Mouse (Mus musculus) left cerebral cortex, postnatal 36 days (tissue): Measurements from ENCODE around the gene St6galnac3. TPM values are rescaled to one million over a fixed set of nuclear protein-coding genes. Genes with fewer than 3 reads are reported as not detected.
"Not testable (repeated sequence)": the region's sequence is repeated elsewhere in the genome, so short reads cannot be mapped to it uniquely, and the experiment has no call there.

ENCODE experiments used
- DNase-seq, 2 experiments: peaks; one replicate each; pipeline ENCODE4 v3.0.0; 2021 to 2022; ENCODE audit warnings: low spot score in 2 of 2, mixed read lengths in 1 of 2
- intact Hi-C: fragments of 180-260 bp; cut with DNase I; formaldehyde crosslinking; loops from one replicate; pipeline ENCODE4 v1.15.1; 2025
- total RNA-seq, 2 experiments: library from RNA; stranded (reverse); gene quantifications; 2 replicates each; pipeline ENCODE4 v1.2.3; 2021

Gene St6galnac3
- total RNA-seq = 10 to 100 TPM; 16.9 to 20.2 TPM

GRCm38 (mm10) chr3:153724701-153725668 lies at the start of gene St6galnac3:
TSS of gene St6galnac3 (minus strand) at chr3:153725174.
- DNase-seq = peak; percentile 78 to 85
- intact Hi-C loops = no loop called here

GRCm38 (mm10) chr3:153774568-153774967 lies 49.6 kb upstream of the St6galnac3 start:
- DNase-seq = no peak
- intact Hi-C loops = no loop called here

GRCm38 (mm10) chr3:153771479-153771878 lies 46.5 kb upstream of the St6galnac3 start:
- intact Hi-C loops = no loop called here
- no peak for DNase-seq

GRCm38 (mm10) chr3:153770573-153770972 lies 45.6 kb upstream of the St6galnac3 start:
- DNase-seq = no peak
- intact Hi-C loops = no loop called here

GRCm38 (mm10) chr3:153769220-153769619 lies 44.2 kb upstream of the St6galnac3 start:
- intact Hi-C loops = no loop called here
- no peak for DNase-seq

GRCm38 (mm10) chr3:153765171-153765570 lies 40.2 kb upstream of the St6galnac3 start:
- intact Hi-C loops = no loop called here
- no peak for DNase-seq

GRCm38 (mm10) chr3:153764760-153765159 lies 39.8 kb upstream of the St6galnac3 start:
- intact Hi-C loops = no loop called here
- DNase-seq = no peak

GRCm38 (mm10) chr3:153761171-153761570 lies 36.2 kb upstream of the St6galnac3 start:
- intact Hi-C loops = no loop called here
- DNase-seq = no peak

- DNase-seq = no peak
- intact Hi-C loops = no loop called here
Observed at GRCm38 (mm10) chr3:153759269-153759668, 34.3 kb upstream of the St6galnac3 start.

GRCm38 (mm10) chr3:153756500-153756996 lies 31.6 kb upstream of the St6galnac3 start:
- intact Hi-C loops = no loop called here
- DNase-seq = no peak

- intact Hi-C loops, DNase-seq: not testable (repeated sequence)
Observed at GRCm38 (mm10) chr3:153755785-153756326, 30.9 kb upstream of the St6galnac3 start.

GRCm38 (mm10) chr3:153751435-153751834 lies 26.5 kb upstream of the St6galnac3 start:
- no peak for DNase-seq
- intact Hi-C loops = no loop called here

GRCm38 (mm10) chr3:153749359-153749758 lies 24.4 kb upstream of the St6galnac3 start:
- intact Hi-C loops = no loop called here
- DNase-seq = no peak

- intact Hi-C loops = no loop called here
- no peak for DNase-seq
Observed at GRCm38 (mm10) chr3:153748293-153748692, 23.3 kb upstream of the St6galnac3 start.

GRCm38 (mm10) chr3:153745099-153745498 lies 20.1 kb upstream of the St6galnac3 start:
- intact Hi-C loops = no loop called here
- DNase-seq = no peak

GRCm38 (mm10) chr3:153744447-153744846 lies 19.5 kb upstream of the St6galnac3 start:
- no peak for DNase-seq
- intact Hi-C loops = no loop called here

- no peak for DNase-seq
- intact Hi-C loops = no loop called here
Observed at GRCm38 (mm10) chr3:153741800-153742199, 16.8 kb upstream of the St6galnac3 start.

- intact Hi-C loops = no loop called here
- DNase-seq = no peak
Observed at GRCm38 (mm10) chr3:153739351-153739750, 14.4 kb upstream of the St6galnac3 start.

- no peak for DNase-seq
- intact Hi-C loops = no loop called here
Observed at GRCm38 (mm10) chr3:153738421-153738820, 13.4 kb upstream of the St6galnac3 start.

- DNase-seq = no peak
- intact Hi-C loops = no loop called here
Observed at GRCm38 (mm10) chr3:153736756-153737280, 11.8 kb upstream of the St6galnac3 start.
